Mouse (Mus musculus): Measurements from ENCODE around the gene Exoc6.

- TF ChIP-seq CTCF (IDR thresholded peaks at IDR 0.05; ENCODE audit: control insufficient read depth, insufficient read depth, insufficient replicate concordance, low read depth, low read length) = no peak
- TF ChIP-seq POLR2A (IDR thresholded peaks at IDR 0.05; ENCODE audit: control insufficient read depth, low read depth, low read length) = no peak
Measured at GRCm38 (mm10) chr19:37612893-37613292, 62.7 kb downstream of the Exoc6 start.

Measured in testis, adult 2 months (tissue).